Mouse (Mus musculus) embryonic facial prominence, embryonic 11.5 days (tissue): ENCODE measurements at regions not wholly inside any gene's neighbourhood (a gene's known extent, or its start where the extent isn't known, plus 50 kb on each side); places are given as distances from the start of the nearest gene placed in this dataset.
A peak's percentile ranks its signal among the peaks of the same experiment; 100 is the strongest.

Source experiments
- ATAC-seq: fragments of 200-750 bp; cut with Nextera tagmentation; replicated peaks from 2 replicates; pipeline ENCODE4 v1.8.0; 2017; ENCODE audit warnings: low read depth; ENCODE audit not compliant: insufficient number of reproducible peaks, low FRiP score, low TSS enrichment
- DNase-seq: peaks from one replicate; pipeline ENCODE4 v3.0.0-alpha.2; 2015; ENCODE audit warnings: low spot score
- H3K27ac ChIP-seq: fragments of 300-500 bp; sonication (generic); replicated peaks from 2 replicates; pipeline ENCODE4 v1.5.1; 2014; ENCODE audit warnings: mild to moderate bottlenecking, low read depth, low read length, control low read depth
- H3K27me3 ChIP-seq: fragments of 300-500 bp; sonication (generic); 2 replicates; pipeline ENCODE4 v1.6.1; 2014; ENCODE audit warnings: mild to moderate bottlenecking, low read length, moderate library complexity, mixed read lengths; ENCODE audit not compliant: control insufficient read depth, insufficient read depth
- H3K36me3 ChIP-seq: fragments of 300-500 bp; sonication (generic); replicated peaks from 2 replicates; pipeline ENCODE4 v1.6.1; 2014; ENCODE audit warnings: low read depth, mild to moderate bottlenecking, low read length, moderate library complexity, mixed read lengths; ENCODE audit not compliant: control insufficient read depth, insufficient read depth
- H3K4me1 ChIP-seq: fragments of 300-500 bp; sonication (generic); 2 replicates; pipeline ENCODE4 v1.6.1; 2014; ENCODE audit warnings: low read length, mixed read lengths; ENCODE audit not compliant: control insufficient read depth, insufficient read depth
- H3K4me2 ChIP-seq: fragments of 300-500 bp; sonication (generic); 2 replicates; pipeline ENCODE4 v1.6.1; 2014; ENCODE audit warnings: low read depth, mild to moderate bottlenecking, control low read depth, low read length, moderate library complexity
- H3K4me3 ChIP-seq: fragments of 300-500 bp; sonication (generic); 2 replicates; pipeline ENCODE4 v1.5.1; 2014; ENCODE audit warnings: low read depth, low read length, control low read depth
- H3K9ac ChIP-seq: fragments of 300-500 bp; sonication (generic); replicated peaks from 2 replicates; pipeline ENCODE4 v1.6.1; 2014; ENCODE audit warnings: mild to moderate bottlenecking, control low read depth, low read length
- H3K9me3 ChIP-seq: fragments of 300-500 bp; sonication (generic); replicated peaks from 2 replicates; pipeline ENCODE4 v1.6.1; 2016; ENCODE audit warnings: mild to moderate bottlenecking, low read length, inconsistent platforms, mixed read lengths; ENCODE audit not compliant: control insufficient read depth
- WGBS: fragments of 180-500 bp; shearing (Covaris S2); extraction: QIAGEN DNeasy Blood & Tissue Kit; methylation state at CpG from one replicate; pipeline ENCODE4 v1.1.7; 2014; 5-methylcytosine and 5-hydroxymethylcytosine counted together

DNA sequence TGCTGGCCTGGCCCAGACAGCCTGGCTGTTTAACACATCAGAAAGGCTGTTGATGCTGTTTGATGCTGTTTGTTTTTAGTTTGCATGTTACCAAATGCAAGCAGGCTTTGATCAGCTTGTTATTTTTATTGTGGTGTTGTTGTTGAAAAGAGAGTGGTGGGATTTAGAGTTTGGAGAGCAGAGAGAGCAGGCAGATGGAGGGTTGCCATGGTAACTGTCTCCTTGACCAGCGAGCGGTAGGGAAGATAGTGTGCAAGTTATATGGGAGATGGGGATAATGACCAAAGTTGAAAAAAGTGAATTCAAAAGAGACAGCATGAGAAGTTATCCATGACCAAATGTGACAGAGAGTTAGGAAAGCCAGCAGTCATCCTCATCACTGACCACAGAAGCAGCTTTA lies 83.3 kb downstream of the Cmc2 start:
- no peaks in the 10 kb centered on the region for H3K4me1 ChIP-seq
- no peak overlapping the region for H3K4me2 ChIP-seq
- no peak for ATAC-seq
- H3K9me3 ChIP-seq, result no peaks in the 10 kb centered on the region
- no peak for DNase-seq
- H3K27me3 ChIP-seq, result no peaks in the 10 kb centered on the region
- no peaks in the 10 kb centered on the region for H3K36me3 ChIP-seq
- H3K27ac ChIP-seq, result no peak overlapping the region
- WGBS, result 82% methylated on average over 2 of the region's 2 CpGs
- H3K9ac ChIP-seq, result no peak overlapping the region
- no peak overlapping the region for H3K4me3 ChIP-seq

DNA sequence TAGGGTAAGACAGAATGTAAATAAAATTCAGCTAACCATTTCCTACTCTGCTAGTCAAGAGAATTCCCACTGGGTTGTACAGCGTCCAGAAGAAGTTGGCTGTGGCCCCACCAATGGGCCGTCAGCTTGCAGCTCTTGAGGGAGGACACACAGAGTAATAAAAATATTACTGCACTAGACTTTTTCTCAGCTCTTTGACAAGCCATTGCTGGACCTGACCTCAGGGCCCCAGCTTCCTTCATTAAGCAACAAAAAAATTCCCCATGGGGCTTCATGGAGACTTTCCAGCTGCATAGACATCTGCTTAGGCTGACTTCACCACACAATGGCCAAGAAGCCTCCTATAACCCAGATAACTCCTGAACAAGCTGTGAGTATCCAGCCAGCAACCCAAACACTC lies 89.1 kb downstream of the Cmc2 start:
- H3K27me3 ChIP-seq, result no peaks in the 10 kb centered on the region
- no peaks in the 10 kb centered on the region for H3K36me3 ChIP-seq
- H3K27ac ChIP-seq, result no peak overlapping the region
- H3K4me1 ChIP-seq, result no peaks in the 10 kb centered on the region
- ATAC-seq, result no peak
- no peak overlapping the region for H3K4me2 ChIP-seq
- WGBS, result 70% methylated on average over 2 of the region's 2 CpGs
- H3K4me3 ChIP-seq, result no peak overlapping the region
- H3K9me3 ChIP-seq, result no peaks in the 10 kb centered on the region
- no peak for DNase-seq
- H3K9ac ChIP-seq, result no peak overlapping the region

DNA sequence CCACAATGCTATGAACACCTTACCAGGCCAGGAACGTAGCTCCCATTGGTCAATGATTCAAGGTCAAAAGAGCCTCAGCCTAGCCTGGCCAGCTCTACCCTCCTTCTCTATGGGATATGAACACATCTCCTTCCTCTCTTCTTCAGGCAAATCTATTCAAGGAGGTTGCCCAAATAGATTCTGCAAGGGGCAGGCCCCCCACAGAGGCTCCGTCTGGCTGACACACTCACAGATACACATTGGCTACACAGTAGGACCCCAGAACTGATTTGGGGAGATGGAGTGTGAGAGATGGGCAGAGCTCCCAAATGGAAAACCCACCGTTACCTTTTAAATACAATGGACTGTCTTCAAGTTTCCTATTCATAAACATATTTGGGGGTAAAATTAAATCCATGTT lies 91.6 kb downstream of the Cmc2 start:
- no peak overlapping the region for H3K9ac ChIP-seq
- no peaks in the 10 kb centered on the region for H3K27me3 ChIP-seq
- no peak for DNase-seq
- WGBS, result 91% methylated on average over 3 of the region's 3 CpGs
- H3K36me3 ChIP-seq, result no peaks in the 10 kb centered on the region
- no peaks in the 10 kb centered on the region for H3K4me1 ChIP-seq
- ATAC-seq, result no peak
- no peak overlapping the region for H3K4me3 ChIP-seq
- H3K27ac ChIP-seq, result no peak overlapping the region
- no peak overlapping the region for H3K4me2 ChIP-seq
- H3K9me3 ChIP-seq, result no peaks in the 10 kb centered on the region

DNA sequence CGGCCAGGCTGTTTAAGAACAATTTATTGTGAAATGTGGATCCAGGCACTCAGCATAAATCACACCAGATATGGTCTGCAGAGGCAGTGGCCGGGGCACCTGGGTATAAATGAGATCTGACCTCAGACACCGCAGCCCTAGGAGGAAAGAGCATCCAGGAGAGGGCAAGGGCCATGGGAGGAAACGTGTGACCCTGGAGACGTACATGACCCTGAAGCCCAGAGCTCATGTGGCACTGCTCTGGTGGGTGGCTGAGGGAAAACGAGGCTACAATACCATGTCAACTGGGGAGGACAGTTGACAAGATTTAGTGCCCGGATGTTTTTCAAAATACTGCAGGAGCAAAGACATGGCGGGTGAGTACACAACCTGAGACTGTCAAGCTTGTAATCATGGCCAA lies 93.0 kb downstream of the Cmc2 start:
- H3K27ac ChIP-seq, result no peak overlapping the region
- H3K36me3 ChIP-seq, result no peaks in the 10 kb centered on the region
- H3K4me3 ChIP-seq, result no peak overlapping the region
- DNase-seq, result no peak
- ATAC-seq, result no peak
- no peaks in the 10 kb centered on the region for H3K9me3 ChIP-seq
- H3K4me2 ChIP-seq, result no peak overlapping the region
- H3K27me3 ChIP-seq, result no peaks in the 10 kb centered on the region
- 80% methylated on average over 8 of the region's 8 CpGs for WGBS
- no peaks in the 10 kb centered on the region for H3K4me1 ChIP-seq
- H3K9ac ChIP-seq, result no peak overlapping the region

DNA sequence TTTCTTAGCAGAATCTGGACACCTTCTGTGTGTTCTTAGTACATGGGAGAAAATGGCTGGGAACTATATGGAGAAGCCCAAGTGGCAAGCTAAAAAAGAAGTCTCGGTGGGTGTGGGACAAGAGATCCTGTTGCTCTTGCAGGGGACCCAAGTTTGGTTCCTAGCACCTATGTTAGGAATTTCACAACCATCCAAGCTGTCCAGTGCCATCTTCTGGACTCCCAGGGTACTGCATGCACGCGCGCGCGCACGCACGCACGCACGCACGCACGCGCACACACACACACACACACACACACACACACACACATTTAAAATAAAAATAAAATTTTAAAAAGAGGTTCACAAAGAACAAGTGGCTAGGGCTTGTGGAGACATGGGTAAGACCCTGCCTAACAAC lies 94.1 kb downstream of the Cmc2 start:
- WGBS, result 98% methylated on average over 13 of the region's 13 CpGs
- H3K4me2 ChIP-seq, result no peak overlapping the region
- no peak overlapping the region for H3K4me3 ChIP-seq
- H3K9ac ChIP-seq, result no peak overlapping the region
- DNase-seq, result no peak
- no peak overlapping the region for H3K27ac ChIP-seq
- H3K9me3 ChIP-seq, result no peaks in the 10 kb centered on the region
- H3K27me3 ChIP-seq, result no peaks in the 10 kb centered on the region
- no peak for ATAC-seq
- H3K36me3 ChIP-seq, result no peaks in the 10 kb centered on the region
- no peaks in the 10 kb centered on the region for H3K4me1 ChIP-seq

DNA sequence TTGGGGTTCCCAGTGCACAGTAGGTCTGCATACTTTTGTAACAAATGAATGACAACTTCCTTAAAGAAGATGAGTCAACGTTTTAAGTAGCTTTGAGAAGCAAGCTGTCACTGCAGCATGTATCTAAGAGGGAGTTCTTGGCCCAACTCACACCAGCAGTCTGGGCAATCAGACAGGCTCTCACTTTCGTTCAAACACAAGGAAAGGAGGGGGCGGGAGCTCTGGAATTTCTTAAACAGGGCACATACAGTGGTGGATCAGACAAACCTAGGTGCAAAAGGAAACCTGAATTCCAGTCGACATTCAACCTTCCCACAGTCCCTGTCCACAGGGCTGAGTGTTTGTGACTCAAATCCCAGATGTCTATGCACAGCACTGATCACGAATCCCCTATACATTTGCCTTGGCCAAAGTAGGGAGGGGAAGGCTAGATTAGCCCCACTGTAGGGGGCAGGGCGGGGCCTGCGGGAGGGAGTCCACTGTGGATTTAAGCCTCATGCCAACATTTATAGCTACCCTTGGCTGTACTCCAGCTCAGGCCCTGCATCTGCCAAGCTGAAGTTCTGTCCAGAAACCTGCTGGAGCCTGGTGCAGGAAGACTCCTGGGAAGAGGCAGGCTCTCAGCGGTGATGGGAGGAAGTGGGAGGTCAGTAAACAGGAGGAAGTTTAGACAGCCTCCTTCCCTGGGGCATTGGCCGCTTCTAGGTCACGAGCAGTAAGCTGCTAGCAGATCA lies 81.5 kb upstream of the Cdyl2 start:
- Histone ChIP-seq H3K4me2 (no peak overlapping the region), H3K4me3 (no peak overlapping the region), H3K9ac (no peak overlapping the region), H3K4me1 (no peaks in the 10 kb centered on the region), H3K27me3 (no peaks in the 10 kb centered on the region), H3K9me3 (no peaks in the 10 kb centered on the region), H3K36me3 (no peaks in the 10 kb centered on the region), H3K27ac (no peak overlapping the region)
- 51% methylated on average over 10 of the region's 10 CpGs for WGBS
- DNase-seq (peak; percentile 4), ATAC-seq (no peak)

DNA sequence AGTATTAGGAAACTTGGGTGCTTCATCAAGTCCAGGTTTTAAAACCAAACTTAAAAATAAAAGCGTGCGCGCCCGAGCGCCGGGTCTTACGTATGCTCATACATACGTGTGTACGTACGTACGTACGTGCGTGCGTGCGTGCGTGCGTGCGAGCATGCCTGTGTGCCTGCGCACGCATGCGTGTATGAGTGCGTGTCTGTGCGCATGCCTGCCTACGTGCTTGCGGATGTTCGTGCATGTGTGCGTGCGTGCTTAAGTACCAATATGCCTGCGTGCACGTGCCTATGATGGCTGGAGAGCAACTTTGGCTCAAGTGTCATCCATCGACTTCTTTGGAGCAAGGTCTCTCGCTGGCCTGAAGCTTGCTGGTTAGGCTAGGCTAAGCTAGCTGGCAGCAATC lies 68.5 kb upstream of the Cdyl2 start:
- ATAC-seq (no peak), DNase-seq (no peak)
- H3K27ac ChIP-seq, result no peak overlapping the region
- 95% methylated on average over 32 of the region's 32 CpGs for WGBS
- no peaks in the 10 kb centered on the region for H3K36me3 ChIP-seq
- H3K4me3 ChIP-seq, result no peak overlapping the region
- H3K27me3 ChIP-seq, result no peaks in the 10 kb centered on the region
- no peak overlapping the region for H3K9ac ChIP-seq
- no peaks in the 10 kb centered on the region for H3K4me1 ChIP-seq
- no peak overlapping the region for H3K4me2 ChIP-seq
- H3K9me3 ChIP-seq, result no peaks in the 10 kb centered on the region

DNA sequence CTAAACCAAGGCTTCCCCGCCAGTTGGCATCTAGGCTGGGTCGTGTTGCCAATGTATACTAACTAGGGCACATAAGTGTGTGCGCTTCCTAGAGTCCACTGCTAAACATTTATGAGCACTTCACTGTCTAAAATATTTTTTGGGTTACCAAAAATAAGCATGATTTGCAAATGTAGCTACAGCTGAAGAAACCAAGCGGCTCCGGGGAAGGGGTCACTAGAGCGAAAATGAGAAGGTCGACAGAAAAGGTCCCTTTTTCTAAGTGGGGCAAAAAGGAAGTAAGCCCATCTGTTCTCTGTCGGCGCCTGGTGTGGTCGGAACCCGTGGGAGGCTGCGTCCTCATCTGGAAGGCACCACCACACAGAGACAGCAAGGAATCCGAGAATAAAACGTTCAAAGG lies 67.8 kb upstream of the Cdyl2 start:
- no peak overlapping the region for H3K9ac ChIP-seq
- no peak for ATAC-seq
- no peaks in the 10 kb centered on the region for H3K27me3 ChIP-seq
- no peaks in the 10 kb centered on the region for H3K4me1 ChIP-seq
- no peak overlapping the region for H3K4me3 ChIP-seq
- no peaks in the 10 kb centered on the region for H3K9me3 ChIP-seq
- no peak for DNase-seq
- H3K36me3 ChIP-seq, result no peaks in the 10 kb centered on the region
- H3K27ac ChIP-seq, result no peak overlapping the region
- H3K4me2 ChIP-seq, result no peak overlapping the region
- WGBS, result 84% methylated on average over 14 of the region's 14 CpGs
